ENCODE assay signal across 12 mouse cellular contexts in the genomic region with DNA sequence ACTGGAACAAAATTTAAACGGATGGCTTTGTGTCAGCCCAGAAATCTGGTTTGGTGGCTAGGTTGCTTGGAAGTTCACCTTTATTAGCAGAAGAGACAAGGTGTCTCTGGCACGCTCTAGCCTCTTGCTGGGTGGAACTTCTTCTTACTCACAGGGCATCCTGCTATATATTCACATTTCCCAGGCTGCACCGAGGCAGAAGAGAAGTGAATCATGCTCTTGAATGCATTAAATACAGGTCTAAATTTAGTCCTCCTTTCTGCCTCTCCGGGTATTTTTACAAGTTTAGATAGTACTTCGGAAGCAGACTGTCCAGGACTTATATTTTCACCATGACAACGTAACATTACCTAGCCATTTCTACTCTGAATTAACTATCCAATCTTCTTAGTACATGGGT.
A peak's percentile ranks its signal among the peaks of the same experiment; 100 is the strongest.
DNase-seq lines count a peak whose midpoint lies in the region; ATAC-seq lines count a peak whose summit lies in the region.
"Had no signal": no experiment of that assay in that cellular context is flagged by ENCODE, and none has a peak within 500 bp of the region (broad histone marks: within the 10 kb centered on the region; RNA-seq: fewer than 3 reads in every experiment).

No protein-coding gene starts in this region.

- no peaks in the 10 kb centered on the region for H3K9me3 ChIP-seq in heart, embryonic 10.5 days
- H3K9me3 ChIP-seq in heart, embryonic 12.5 days (replicated peaks), result no peaks in the 10 kb centered on the region
- H3K9me3 ChIP-seq: forebrain, embryonic 13.5 days; limb, embryonic 13.5 days; liver, embryonic 15.5 days had no signal

- H3K36me3 ChIP-seq in heart, embryonic 10.5 days, result no peaks in the 10 kb centered on the region
- H3K36me3 ChIP-seq in heart, embryonic 12.5 days, result no peaks in the 10 kb centered on the region
- H3K36me3 ChIP-seq: limb, embryonic 13.5 days; liver, embryonic 15.5 days had no signal

- intact Hi-C loops in left cerebral cortex, postnatal 4 days (cut with DNase I), result no loop called here
- intact Hi-C loops in left cerebral cortex, postnatal 14 days (cut with DNase I), result loop anchor here (5.0 kb wide), 1 partner anchor 208 kb away; no protein-coding TSS in a partner anchor

- H3K4me1 ChIP-seq in heart, embryonic 10.5 days, result no peaks in the 10 kb centered on the region
- peaks cover 9% of the 10 kb centered on the region; the same call in 1 of the 2 replicates for H3K4me1 ChIP-seq in heart, embryonic 12.5 days (replicated peaks)
- H3K4me1 ChIP-seq: forebrain, embryonic 13.5 days; liver, embryonic 15.5 days had no signal

- WGBS in heart, embryonic 10.5 days, result 75% methylated on average over 6 of the region's 6 CpGs
- WGBS in heart, embryonic 12.5 days, result 64% methylated on average over 6 of the region's 6 CpGs

- no peak overlapping the region for H3K27ac ChIP-seq in heart, embryonic 10.5 days
- H3K27ac ChIP-seq in heart, embryonic 12.5 days (ENCODE audit: poor library complexity, severe bottlenecking), result no peak overlapping the region
- H3K27ac ChIP-seq: forebrain, embryonic 13.5 days; limb, embryonic 13.5 days; liver, embryonic 15.5 days had no signal

- H3K4me2 ChIP-seq in heart, embryonic 12.5 days, result no peak overlapping the region
- H3K4me2 ChIP-seq: forebrain, embryonic 13.5 days; limb, embryonic 13.5 days; liver, embryonic 15.5 days had no signal

- peak; percentile 48 for DNase-seq in heart, embryonic 10.5 days (ENCODE audit: low spot score)
- DNase-seq in left cerebral cortex, adult 11 months (ENCODE audit: low spot score), result peak; percentile 62
- no peak for DNase-seq in left cerebral cortex, postnatal 4 days
- DNase-seq in left cerebral cortex, postnatal 14 days (ENCODE audit: low spot score in 2 of 2), result peak; percentile 66 to 82
- peak; percentile 89 for DNase-seq in telencephalon, adult 2 months (ENCODE audit: low read depth, low spot score)
- no peak for DNase-seq in cerebellum, adult 11-12 months
- DNase-seq: thymus, adult 2 months had no signal

- H3K27me3 ChIP-seq in heart, embryonic 10.5 days (ENCODE audit: insufficient read depth, poor library complexity, severe bottlenecking), result no peaks in the 10 kb centered on the region
- no peaks in the 10 kb centered on the region for H3K27me3 ChIP-seq in heart, embryonic 12.5 days (replicated peaks)
- H3K27me3 ChIP-seq: forebrain, embryonic 13.5 days; limb, embryonic 13.5 days; liver, embryonic 15.5 days had no signal

- no peak overlapping the region for H3K4me3 ChIP-seq in heart, embryonic 10.5 days
- H3K4me3 ChIP-seq in heart, embryonic 12.5 days, result no peak overlapping the region
- H3K4me3 ChIP-seq: forebrain, embryonic 13.5 days; limb, embryonic 13.5 days; liver, embryonic 15.5 days had no signal

- H3K9ac ChIP-seq in heart, embryonic 12.5 days, result no peak overlapping the region
- H3K9ac ChIP-seq: forebrain, embryonic 13.5 days; limb, embryonic 13.5 days; liver, embryonic 15.5 days had no signal

- no peak for ATAC-seq in heart, embryonic 12.5 days (ENCODE audit: insufficient number of reproducible peaks, low FRiP score)
- ATAC-seq: CD4-positive, CD25-positive, alpha-beta regulatory T cell, adult 4 months had no signal

Comparison
In these comparisons a context has a peak if more than half of its experiments do, and no peak if none do; other contexts are left out.
1. DNase-seq: peak in heart, embryonic 10.5 days (single experiment), left cerebral cortex, adult 11 months (single experiment), left cerebral cortex, postnatal 14 days (2 of 2) and telencephalon, adult 2 months (single experiment); none in left cerebral cortex, postnatal 4 days (single experiment) and cerebellum, adult 11-12 months (single experiment).